Comparison of ENCODE assay signal across 16 mouse cellular contexts in the genomic region with DNA sequence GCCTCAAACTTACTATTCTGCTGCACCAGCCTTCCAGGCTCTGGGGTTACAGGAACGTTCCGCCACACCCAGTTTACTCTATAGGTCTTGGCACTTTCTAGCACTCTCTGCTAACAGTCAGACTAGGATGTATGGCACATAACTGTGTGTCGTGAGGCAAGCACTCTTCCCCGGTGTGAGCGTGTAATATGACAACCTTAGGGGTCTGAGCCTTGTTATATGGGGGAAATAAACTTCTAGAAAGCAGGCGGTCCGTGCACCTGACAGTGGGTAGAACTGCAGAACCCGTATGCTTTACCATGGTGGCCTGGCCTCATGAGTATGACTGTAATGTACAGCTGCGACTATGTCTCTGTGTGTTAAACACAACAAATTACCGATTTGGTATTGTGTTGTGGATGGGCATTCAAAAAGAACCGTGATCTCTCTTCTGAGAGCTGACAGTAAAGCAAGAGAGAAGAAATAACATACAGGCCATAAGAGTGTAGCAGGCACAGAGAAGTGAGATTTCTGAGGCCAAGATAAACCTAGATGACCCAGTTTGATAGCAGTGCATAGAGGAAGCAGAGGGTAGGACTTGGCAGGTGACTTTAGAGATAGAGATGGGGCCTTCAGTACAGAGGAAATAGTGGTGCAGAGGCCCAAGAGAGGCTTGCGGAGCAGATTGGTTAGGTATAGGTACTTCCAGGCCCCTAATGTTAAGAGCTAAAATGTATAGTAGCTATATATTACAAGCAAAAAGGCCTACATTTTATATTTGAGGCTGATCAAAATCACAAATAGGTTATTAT. TPM values are rescaled to one million over a fixed set of nuclear protein-coding genes. Genes with fewer than 3 reads are reported as not detected.
DNase-seq lines count a peak whose midpoint lies in the region; ATAC-seq and TF ChIP-seq lines count a peak whose summit lies in the region.
"Had no signal": no experiment of that assay in that cellular context is flagged by ENCODE, and none has a peak within 500 bp of the region (broad histone marks: within the 10 kb centered on the region; RNA-seq: fewer than 3 reads in every experiment).

No protein-coding gene starts in this region.

- H3K36me3 ChIP-seq in liver, embryonic 14.5 days (replicated peaks; ENCODE audit: control insufficient read depth, insufficient read depth, low read depth): peaks cover 2% of the 10 kb centered on the region
- peaks cover 14% of the 10 kb centered on the region for H3K36me3 ChIP-seq in kidney, embryonic 16.5 days (ENCODE audit: insufficient read depth, low read length)

- TF ChIP-seq EP300 in liver, embryonic 14.5 days (IDR thresholded peaks at IDR 0.05; ENCODE audit: low read depth): no peak

- H3K9me3 ChIP-seq in liver, embryonic 14.5 days (ENCODE audit: control insufficient read depth, low read length): no peaks in the 10 kb centered on the region
- no peaks in the 10 kb centered on the region for H3K9me3 ChIP-seq in kidney, embryonic 16.5 days (ENCODE audit: low read length)
- H3K9me3 ChIP-seq: hindbrain, embryonic 13.5 days; limb, embryonic 10.5 days; stomach, embryonic 15.5 days had no signal

- H3K4me3 ChIP-seq in liver, embryonic 14.5 days (ENCODE audit: insufficient read depth in 1 of 2, low read depth in 2 of 2, low read length in 2 of 2): no peak overlapping the region
- no peak overlapping the region for H3K4me3 ChIP-seq in bone marrow, adult 2 months (replicated peaks; ENCODE audit: control insufficient read depth, low read depth, low read length)
- no peak overlapping the region for H3K4me3 ChIP-seq in cerebellum, adult 2 months (replicated peaks; ENCODE audit: insufficient read depth, low read depth, low read length)
- H3K4me3 ChIP-seq in kidney, embryonic 16.5 days (ENCODE audit: low read length): no peak overlapping the region
- H3K4me3 ChIP-seq: hindbrain, embryonic 13.5 days; limb, embryonic 10.5 days; stomach, embryonic 15.5 days had no signal

- H3K27me3 ChIP-seq in liver, embryonic 14.5 days (ENCODE audit: control insufficient read depth, insufficient read depth, low read length): no peaks in the 10 kb centered on the region
- H3K27me3 ChIP-seq in cerebellum, adult 2 months (ENCODE audit: control insufficient read depth, insufficient read depth, low read length): no peaks in the 10 kb centered on the region
- H3K27me3 ChIP-seq in kidney, embryonic 16.5 days (ENCODE audit: insufficient read depth, low read length): no peaks in the 10 kb centered on the region
- H3K27me3 ChIP-seq: hindbrain, embryonic 13.5 days; Patski; stomach, embryonic 15.5 days had no signal

- no peak for DNase-seq in liver, embryonic 14.5 days (ENCODE audit: low read depth in 3 of 3, low spot score in 3 of 3)
- DNase-seq in liver: no peak
- peak; percentile 45 to 53 for DNase-seq in thymus, postnatal 36 days
- no peak for DNase-seq in cerebellum, adult 2 months
- DNase-seq: cerebellum, adult 8-10 months; kidney, adult 18-20 months; layer of hippocampus, postnatal 36 days; lung, embryonic 14.5 days had no signal

- peak; percentile 40; the same call in 1 of the 2 replicates for ATAC-seq in liver, embryonic 14.5 days (ENCODE audit: insufficient read depth)
- peak; percentile 56 for ATAC-seq in megakaryocyte progenitor cell, adult 5-6 weeks (replicated peaks; ENCODE audit: poor library complexity)
- no peak for ATAC-seq in frontal cortex, adult (ENCODE audit: low TSS enrichment)
- ATAC-seq in kidney, embryonic 16.5 days (ENCODE audit: low FRiP score, low TSS enrichment): no peak
- ATAC-seq: Patski had no signal

- no peak for TF ChIP-seq POLR2A in bone marrow, adult 2 months (IDR thresholded peaks at IDR 0.05; ENCODE audit: borderline replicate concordance, control insufficient read depth, low read depth, low read length)
- TF ChIP-seq POLR2A in cerebellum, adult 2 months (IDR thresholded peaks at IDR 0.05; ENCODE audit: borderline replicate concordance, insufficient read depth, low read length): no peak

- no peak overlapping the region for H3K27ac ChIP-seq in liver, embryonic 14.5 days
- H3K27ac ChIP-seq in bone marrow, adult 2 months (ENCODE audit: control insufficient read depth, insufficient read depth, low read depth, low read length, poor library complexity): peak overlapping the region; percentile 4; the same call in 1 of the 2 replicates
- H3K27ac ChIP-seq in cerebellum, adult 2 months (ENCODE audit: insufficient read depth, low read length): no peak overlapping the region
- H3K27ac ChIP-seq in kidney, embryonic 16.5 days (ENCODE audit: low read length): no peak overlapping the region
- H3K27ac ChIP-seq: hindbrain, embryonic 13.5 days; limb, embryonic 10.5 days; stomach, embryonic 15.5 days had no signal

- H3K4me2 ChIP-seq in liver, embryonic 14.5 days (ENCODE audit: low read depth): no peak overlapping the region
- H3K4me2 ChIP-seq in kidney, embryonic 16.5 days (replicated peaks; ENCODE audit: low read depth, low read length): no peak overlapping the region
- H3K4me2 ChIP-seq: hindbrain, embryonic 13.5 days; lung, embryonic 14.5 days; stomach, embryonic 15.5 days had no signal

- H3K4me1 ChIP-seq in liver, embryonic 14.5 days (replicated peaks; ENCODE audit: control insufficient read depth in 2 of 2, insufficient read depth in 2 of 2, low read length in 1 of 2): peaks cover 0 to 6% of the 10 kb centered on the region in 2 experiments; a peak in 2 of 4 replicates
- peaks cover under 1% of the 10 kb centered on the region for H3K4me1 ChIP-seq in bone marrow, adult 2 months (ENCODE audit: control insufficient read depth, insufficient read depth, low read length)
- H3K4me1 ChIP-seq in cerebellum, adult 2 months (ENCODE audit: control insufficient read depth, insufficient read depth, low read length): no peaks in the 10 kb centered on the region
- no peaks in the 10 kb centered on the region for H3K4me1 ChIP-seq in kidney, embryonic 16.5 days (ENCODE audit: insufficient read depth, low read length)
- H3K4me1 ChIP-seq: hindbrain, embryonic 13.5 days; limb, embryonic 10.5 days; stomach, embryonic 15.5 days had no signal

- WGBS in liver, embryonic 14.5 days (ENCODE audit: insufficient replicate concordance): 55% methylated on average over 12 of the region's 12 CpGs
- WGBS in bone marrow, adult 2 months: 50% methylated on average over 12 of the region's 12 CpGs
- WGBS in cerebellum, adult 2 months: 88% methylated on average over 12 of the region's 12 CpGs
- 94% methylated on average over 12 of the region's 12 CpGs for WGBS in kidney, embryonic 16.5 days

- no peak for TF ChIP-seq CTCF in liver, embryonic 14.5 days (IDR thresholded peaks at IDR 0.05; ENCODE audit: low read depth)
- no peak for TF ChIP-seq CTCF in bone marrow, adult 2 months (IDR thresholded peaks at IDR 0.05; ENCODE audit: control insufficient read depth, insufficient read depth, low read length)
- TF ChIP-seq CTCF in cerebellum, adult 2 months (IDR thresholded peaks at IDR 0.05; ENCODE audit: borderline replicate concordance, insufficient read depth, low read depth, low read length): no peak

- no peak overlapping the region for H3K9ac ChIP-seq in liver, embryonic 14.5 days (replicated peaks)
- H3K9ac ChIP-seq in kidney, embryonic 16.5 days (replicated peaks; ENCODE audit: low read length): no peak overlapping the region
- H3K9ac ChIP-seq: hindbrain, embryonic 13.5 days; lung, embryonic 14.5 days; stomach, embryonic 15.5 days had no signal

RNA-seq across cellular contexts. Expression of a gene that starts 7.4 kb away (rescaled TPM):
- polyA plus RNA-seq in liver, embryonic 14.5 days (2012; rRNA removed): 4.2 and 4.9 TPM in 2 replicates
- 4.5 and 5.9 TPM in 2 replicates for polyA plus RNA-seq in liver, embryonic 14.5 days (2014; fragmentation: Nextera tagmentation; extraction: Ambion mirVana)
- polyA plus RNA-seq in bone marrow, adult 2 months (2011; ENCODE audit: insufficient read depth, insufficient read length, low replicate concordance, missing spikeins): 8.2 and 17.0 TPM in 2 replicates
- total RNA-seq in megakaryocyte progenitor cell, adult 5-6 weeks (2015): 44.5 and 47.4 TPM in 2 replicates
- 48.1 and 60.5 TPM in 2 replicates for total RNA-seq in megakaryocyte progenitor cell, adult 5-6 weeks (2017)
- polyA plus RNA-seq in cerebellum, adult 2 months (2012; rRNA removed): 38.1 and 39.5 TPM in 2 replicates
- 19.1 and 22.8 TPM in 2 replicates for polyA plus RNA-seq in kidney, embryonic 16.5 days (2015; fragmentation: Nextera tagmentation; extraction: Ambion mirVana)

Comparison
In these comparisons a context has a peak if more than half of its experiments do, and no peak if none do; other contexts are left out.
1. ATAC-seq: peak in liver, embryonic 14.5 days (single experiment) and megakaryocyte progenitor cell, adult 5-6 weeks (single experiment); none in frontal cortex, adult (single experiment) and kidney, embryonic 16.5 days (single experiment).
2. DNase-seq: peak in thymus, postnatal 36 days (2 of 2); none in liver, embryonic 14.5 days (0 of 3), liver (single experiment) and cerebellum, adult 2 months (0 of 2).